Mouse (Mus musculus) MEL (cell line): ENCODE data around the gene Immp2l. TPM values are rescaled to one million over a fixed set of nuclear protein-coding genes. Genes with fewer than 3 reads are reported as not detected.

Experiments used
- DNase-seq: peaks from one replicate; pipeline ENCODE4 v3.0.0; 2011; ENCODE audit warnings: low read depth, low spot score
- H3K27ac ChIP-seq: 2 replicates; pipeline ENCODE4 v1.5.1; 2012; ENCODE audit warnings: low read depth, mild to moderate bottlenecking, control low read depth, low read length, moderate library complexity; ENCODE audit not compliant: control insufficient read depth
- H3K27me3 ChIP-seq, 2 experiments: fragments of 150-350 bp in 1 of 2; sonication (generic) in 1 of 2; 2 replicates each; pipeline ENCODE4 v1.6.1; 2012; ENCODE audit warnings: low read length in 2 of 2, mild to moderate bottlenecking in 2 of 2, improper control_type of control experiment in 1 of 2, moderate library complexity in 1 of 2; ENCODE audit not compliant: insufficient read depth in 2 of 2, control insufficient read depth in 1 of 2
- H3K36me3 ChIP-seq, 2 experiments: 2 replicates each; pipeline ENCODE4 v1.6.1; 2012 to 2014; ENCODE audit warnings: low read length in 2 of 2, improper control_type of control experiment in 1 of 2, inconsistent platforms in 1 of 2, mild to moderate bottlenecking in 1 of 2; ENCODE audit not compliant: insufficient read depth in 2 of 2, control insufficient read depth in 1 of 2
- H3K4me1 ChIP-seq, 2 experiments: fragments of 150-350 bp in 1 of 2; sonication (generic) in 1 of 2; 2 replicates each; pipeline ENCODE4 v1.6.1; 2012; ENCODE audit warnings: low read length in 2 of 2, improper control_type of control experiment in 1 of 2, mild to moderate bottlenecking in 1 of 2; ENCODE audit not compliant: insufficient read depth in 2 of 2, control insufficient read depth in 1 of 2
- H3K4me3 ChIP-seq, 2 experiments: fragments of 150-350 bp in 1 of 2; sonication (generic) in 1 of 2; 2 replicates each; pipeline ENCODE4 v1.5.1; 2012; ENCODE audit warnings: low read depth in 2 of 2, low read length in 2 of 2, mild to moderate bottlenecking in 2 of 2, moderate library complexity in 2 of 2, control low read depth in 1 of 2, improper control_type of control experiment in 1 of 2; ENCODE audit not compliant: control insufficient read depth in 1 of 2, insufficient read depth in 1 of 2
- H3K79me2 ChIP-seq: 2 replicates; pipeline ENCODE4 v1.6.1; 2012; ENCODE audit warnings: mild to moderate bottlenecking, low read length, moderate library complexity; ENCODE audit not compliant: control insufficient read depth, poor library complexity, insufficient read depth
- H3K9ac ChIP-seq: 2 replicates; pipeline ENCODE4 v1.6.1; 2012; ENCODE audit warnings: low read depth, mild to moderate bottlenecking, control low read depth, low read length, moderate library complexity; ENCODE audit not compliant: control insufficient read depth, poor library complexity, severe bottlenecking
- H3K9me3 ChIP-seq: fragments of 150-350 bp; sonication (generic); replicated peaks from 2 replicates; pipeline ENCODE4 v1.6.1; 2012; ENCODE audit warnings: mild to moderate bottlenecking, low read length, improper control_type of control experiment, moderate library complexity; ENCODE audit not compliant: insufficient read depth
- BHLHE40 ChIP-seq: IDR thresholded peaks from 2 replicates; pipeline ENCODE4 v1.6.1; 2012; ENCODE audit warnings: low read depth, mild to moderate bottlenecking, inconsistent platforms, low read length, improper control_type of control experiment, borderline replicate concordance
- CHD1 ChIP-seq: IDR thresholded peaks from 2 replicates; pipeline ENCODE4 v1.6.1; 2012; ENCODE audit warnings: low read depth, mild to moderate bottlenecking, inconsistent platforms, low read length, improper control_type of control experiment
- CTCF ChIP-seq, 3 experiments: IDR thresholded peaks in 2 of 3; conservative IDR thresholded peaks in 1 of 3; 2 replicates each; pipeline ENCODE4 v1.5.1; 2011 to 2012; ENCODE audit warnings: low read length in 3 of 3, low read depth in 2 of 3, mild to moderate bottlenecking in 2 of 3, improper control_type of control experiment in 1 of 3, inconsistent platforms in 1 of 3, mixed read lengths in 1 of 3, moderate library complexity in 1 of 3; ENCODE audit not compliant: control insufficient read depth in 1 of 3, insufficient read depth in 1 of 3, poor library complexity in 1 of 3, severe bottlenecking in 1 of 3
- ELF1 ChIP-seq: IDR thresholded peaks from 2 replicates; pipeline ENCODE4 v1.6.1; 2014; ENCODE audit warnings: low read depth, mild to moderate bottlenecking, inconsistent platforms, low read length, improper control_type of control experiment, moderate library complexity
- EP300 ChIP-seq, 2 experiments: IDR thresholded peaks; 2 replicates each; pipeline ENCODE4 v1.6.1; 2011; ENCODE audit warnings: improper control_type of control experiment in 2 of 2, low read length in 2 of 2, low read depth in 1 of 2, mild to moderate bottlenecking in 1 of 2
- ETS1 ChIP-seq: IDR thresholded peaks from 2 replicates; pipeline ENCODE4 v1.6.1; 2012; ENCODE audit warnings: low read depth, mild to moderate bottlenecking, inconsistent platforms, low read length, improper control_type of control experiment, moderate library complexity
- GABPA ChIP-seq: IDR thresholded peaks from 2 replicates; pipeline ENCODE4 v1.6.1; 2012; ENCODE audit warnings: low read depth, mild to moderate bottlenecking, inconsistent platforms, low read length, improper control_type of control experiment, moderate library complexity
- GATA1 ChIP-seq: IDR thresholded peaks from 2 replicates; pipeline ENCODE4 v1.6.1; 2011; ENCODE audit warnings: low read depth, low read length, improper control_type of control experiment
- JUND ChIP-seq: IDR thresholded peaks from 2 replicates; pipeline ENCODE4 v1.6.1; 2011; ENCODE audit warnings: low read depth, mild to moderate bottlenecking, improper control_type of control experiment, low read length
- KAT2A ChIP-seq: conservative IDR thresholded peaks from 2 replicates; pipeline ENCODE4 v1.6.1; 2012; ENCODE audit warnings: low read depth, low read length, improper control_type of control experiment, inconsistent platforms
- MAX ChIP-seq: IDR thresholded peaks from 2 replicates; pipeline ENCODE4 v1.6.1; 2011; ENCODE audit warnings: low read length, improper control_type of control experiment
- MAZ ChIP-seq: IDR thresholded peaks from 2 replicates; pipeline ENCODE4 v1.6.1; 2012; ENCODE audit warnings: low read depth, mild to moderate bottlenecking, inconsistent platforms, low read length, improper control_type of control experiment
- MXI1 ChIP-seq: IDR thresholded peaks from 2 replicates; pipeline ENCODE4 v1.6.1; 2011; ENCODE audit warnings: mild to moderate bottlenecking, low read depth, low read length, improper control_type of control experiment
- MYB ChIP-seq: IDR thresholded peaks from 2 replicates; pipeline ENCODE4 v1.6.1; 2011; ENCODE audit warnings: mild to moderate bottlenecking, low read depth, low read length, improper control_type of control experiment
- NELFE ChIP-seq: IDR thresholded peaks from 2 replicates; pipeline ENCODE4 v1.6.1; 2011; ENCODE audit warnings: low read depth, low read length, improper control_type of control experiment
- POLR2AphosphoS2 ChIP-seq: IDR thresholded peaks from 2 replicates; pipeline ENCODE4 v1.6.1; 2011; ENCODE audit warnings: low read length, improper control_type of control experiment
- RAD21 ChIP-seq: IDR thresholded peaks from 2 replicates; pipeline ENCODE4 v1.6.1; 2011; ENCODE audit warnings: mild to moderate bottlenecking, low read depth, low read length, improper control_type of control experiment
- RCOR1 ChIP-seq: IDR thresholded peaks from 2 replicates; pipeline ENCODE4 v1.6.1; 2012; ENCODE audit warnings: low read depth, mild to moderate bottlenecking, inconsistent platforms, low read length, improper control_type of control experiment
- SIN3A ChIP-seq: IDR thresholded peaks from 2 replicates; pipeline ENCODE4 v1.6.1; 2012; ENCODE audit warnings: low read length, improper control_type of control experiment, inconsistent platforms
- SMC3 ChIP-seq: IDR thresholded peaks from 2 replicates; pipeline ENCODE4 v1.6.1; 2011; ENCODE audit warnings: low read depth, low read length, improper control_type of control experiment
- TAL1 ChIP-seq: IDR thresholded peaks from 2 replicates; pipeline ENCODE4 v1.6.1; 2012; ENCODE audit warnings: mild to moderate bottlenecking, inconsistent platforms, low read length, moderate library complexity, mixed read lengths
- TCF12 ChIP-seq: IDR thresholded peaks from 2 replicates; pipeline ENCODE4 v1.6.1; 2014; ENCODE audit warnings: low read depth, mild to moderate bottlenecking, inconsistent platforms, low read length, improper control_type of control experiment, moderate library complexity
- USF1 ChIP-seq: IDR thresholded peaks from 2 replicates; pipeline ENCODE4 v1.6.1; 2014; ENCODE audit warnings: low read depth, mild to moderate bottlenecking, inconsistent platforms, low read length, improper control_type of control experiment, moderate library complexity
- USF2 ChIP-seq, 2 experiments: IDR thresholded peaks; 2 replicates each; pipeline ENCODE4 v1.6.1; 2011 to 2012; ENCODE audit warnings: improper control_type of control experiment in 2 of 2, low read length in 2 of 2, borderline replicate concordance in 1 of 2, inconsistent platforms in 1 of 2, low read depth in 1 of 2, mild to moderate bottlenecking in 1 of 2; ENCODE audit not compliant: insufficient read depth in 1 of 2
- ZC3H11A ChIP-seq: IDR thresholded peaks from 2 replicates; pipeline ENCODE4 v1.6.1; 2012; ENCODE audit warnings: low read depth, mild to moderate bottlenecking, inconsistent platforms, low read length, improper control_type of control experiment
- polyA plus RNA-seq, 2 experiments: library from polyadenylated mRNA; stranded (reverse) in 1 of 2; unstranded in 1 of 2; fragments of >175 nt in 1 of 2; fragments of >200 nt in 1 of 2; gene quantifications; 2 replicates each; pipeline versions ENCODE4 v1.2.1 to v1.2.4; 2012; ENCODE audit warnings: low replicate concordance in 2 of 2, low read depth in 1 of 2; ENCODE audit not compliant: insufficient read length in 2 of 2, insufficient read depth in 1 of 2, missing spikeins in 1 of 2
- total RNA-seq: library from RNA; depleted of rRNA; stranded (reverse); fragments of 300-350 nt; gene quantifications from 2 replicates; pipeline ENCODE4 v1.2.3, GENCODE M21; 2012

Immp2l gene
- total and polyA plus RNA-seq, 3 experiments = 4.0 to 5.0 TPM; not detected in 1

GRCm38 (mm10) chr12:41063281-41063680, 39.4 kb downstream of the Immp2l start:
- H3K4me3 ChIP-seq = no peak overlapping the region
- H3K79me2 ChIP-seq = no peaks in the 10 kb centered on the region
- no peak overlapping the region for H3K27ac ChIP-seq
- H3K4me1 ChIP-seq = peaks cover 0 to 2% of the 10 kb centered on the region in 2 experiments; a peak in 1 of 4 replicates
- H3K9me3 ChIP-seq = no peaks in the 10 kb centered on the region
- H3K27me3 ChIP-seq = no peaks in the 10 kb centered on the region
- H3K9ac ChIP-seq = no peak overlapping the region
- peaks cover 0 to 10% of the 10 kb centered on the region in 2 experiments; a peak in 2 of 4 replicates for H3K36me3 ChIP-seq
- DNase-seq = peak; percentile 52
- no peak for TF ChIP-seq GABPA
- no peak for TF ChIP-seq MYB
- TF ChIP-seq POLR2AphosphoS2 = no peak
- no peak for TF ChIP-seq ELF1
- TF ChIP-seq CHD1 = no peak
- peak; percentile 51 for TF ChIP-seq GATA1
- 0 out of 2 replicates have a peak, but pooled peaks have one; percentile 5 for TF ChIP-seq BHLHE40
- TF ChIP-seq USF1 = no peak
- 0 out of 2 replicates have a peak, but pooled peaks have one; percentile 11 for TF ChIP-seq TCF12
- TF ChIP-seq JUND = no peak
- no peak for TF ChIP-seq MAX
- TF ChIP-seq NELFE = no peak
- no peak for TF ChIP-seq MAZ
- TF ChIP-seq SIN3A = 0 out of 2 replicates have a peak, but pooled peaks have one; percentile 20
- TF ChIP-seq EP300 (IDR thresholded peaks at IDR 0.05; ENCODE audit: low read depth in 1 of 2, low read length in 2 of 2) = peak; percentile 60 to 69
- no peak for TF ChIP-seq ETS1
- TF ChIP-seq ZC3H11A = no peak
- TF ChIP-seq TAL1 = 0 out of 2 replicates have a peak, but pooled peaks have one; percentile 8
- TF ChIP-seq USF2 (IDR thresholded peaks at IDR 0.05; ENCODE audit: borderline replicate concordance in 1 of 2, insufficient read depth in 1 of 2, low read depth in 1 of 2, low read length in 2 of 2) = no peak
- TF ChIP-seq RCOR1 = peak; percentile 54; the same call in 1 of the 2 replicates
- no peak for TF ChIP-seq KAT2A
- no peak for TF ChIP-seq SMC3

GRCm38 (mm10) chr12:41081843-41082242, 58.0 kb downstream of the Immp2l start:
- peaks cover 0 to 15% of the 10 kb centered on the region in 2 experiments; a peak in 2 of 4 replicates for H3K36me3 ChIP-seq
- H3K4me1 ChIP-seq = peaks cover 8 to 9% of the 10 kb centered on the region in 2 experiments
- H3K9ac ChIP-seq = no peak overlapping the region
- H3K27me3 ChIP-seq = no peaks in the 10 kb centered on the region
- TF ChIP-seq MXI1 = no peak
- no peak for TF ChIP-seq SIN3A
- no peak for TF ChIP-seq USF1
- no peak for TF ChIP-seq CTCF (IDR thresholded peaks at IDR 0.05 in 2 of 3, conservative IDR thresholded peaks at IDR 0.05 in 1 of 3; ENCODE audit: control insufficient read depth in 1 of 3, insufficient read depth in 1 of 3, low read depth in 2 of 3, low read length in 3 of 3, poor library complexity in 1 of 3, severe bottlenecking in 1 of 3)
- TF ChIP-seq RAD21 = no peak
- H3K79me2 ChIP-seq = no peaks in the 10 kb centered on the region
- H3K27ac ChIP-seq = no peak overlapping the region
- no peaks in the 10 kb centered on the region for H3K9me3 ChIP-seq
- no peak overlapping the region for H3K4me3 ChIP-seq
- DNase-seq = no peak
